In genomic region chr11:109221209-109222007, GRCm38 (mm10) we compare ENCODE assay signal across 10 mouse cellular contexts.
DNase-seq lines count a peak whose midpoint lies in the region; ATAC-seq lines count a peak whose summit lies in the region.
"Had no signal": no experiment of that assay in that cellular context is flagged by ENCODE, and none has a peak within 500 bp of the region (broad histone marks: within the 10 kb centered on the region; RNA-seq: fewer than 3 reads in every experiment).

No protein-coding gene starts in this region.

- no peaks in the 10 kb centered on the region for H3K9me3 ChIP-seq in embryonic facial prominence, embryonic 11.5 days (replicated peaks; ENCODE audit: control insufficient read depth, low read length)
- H3K9me3 ChIP-seq in embryonic facial prominence, embryonic 10.5 days = no peaks in the 10 kb centered on the region
- H3K9me3 ChIP-seq in hindbrain, embryonic 16.5 days (ENCODE audit: control insufficient read depth, low read length) = no peaks in the 10 kb centered on the region

- DNase-seq in embryonic facial prominence, embryonic 11.5 days (ENCODE audit: low spot score) = peak; percentile 19
- no peak for DNase-seq in embryonic facial prominence, embryonic 10.5 days (ENCODE audit: low spot score)
- peak; percentile 46 for DNase-seq in layer of hippocampus, postnatal 10 days (ENCODE audit: low spot score in 2 of 2)
- DNase-seq in layer of hippocampus, postnatal 36 days = no peak
- peak; percentile 13 for DNase-seq in A20 (ENCODE audit: low read depth, low spot score)
- no peak for DNase-seq in thymus, postnatal 0 days (ENCODE audit: low spot score)
- DNase-seq in natural killer cell, adult 2 months (ENCODE audit: low spot score in 2 of 2) = no peak
- DNase-seq: heart, postnatal 14 days had no signal

- H3K27ac ChIP-seq in embryonic facial prominence, embryonic 11.5 days (replicated peaks; ENCODE audit: low read depth, low read length) = no peak overlapping the region
- no peak overlapping the region for H3K27ac ChIP-seq in embryonic facial prominence, embryonic 10.5 days (replicated peaks)
- H3K27ac ChIP-seq in hindbrain, embryonic 16.5 days (ENCODE audit: low read depth, low read length) = no peak overlapping the region

- ATAC-seq in embryonic facial prominence, embryonic 11.5 days (replicated peaks; ENCODE audit: insufficient number of reproducible peaks, low FRiP score, low TSS enrichment, low read depth) = no peak
- ATAC-seq in hindbrain, embryonic 16.5 days = peak; percentile 63; the same call in 1 of the 2 replicates

- WGBS in embryonic facial prominence, embryonic 11.5 days = 40% methylated on average over 4 of the region's 4 CpGs
- WGBS in embryonic facial prominence, embryonic 10.5 days = 35% methylated on average over 4 of the region's 4 CpGs
- WGBS in hindbrain, embryonic 16.5 days = 39% methylated on average over 4 of the region's 4 CpGs

- no peaks in the 10 kb centered on the region; the same call in 1 of the 2 replicates for H3K4me1 ChIP-seq in embryonic facial prominence, embryonic 11.5 days (ENCODE audit: control insufficient read depth, insufficient read depth, low read length)
- H3K4me1 ChIP-seq in embryonic facial prominence, embryonic 10.5 days = peaks cover 21% of the 10 kb centered on the region
- H3K4me1 ChIP-seq in hindbrain, embryonic 16.5 days (ENCODE audit: control insufficient read depth, insufficient read depth, low read depth, low read length) = peaks cover 11% of the 10 kb centered on the region

- H3K4me2 ChIP-seq in embryonic facial prominence, embryonic 11.5 days (ENCODE audit: low read depth, low read length) = no peak overlapping the region
- no peak overlapping the region for H3K4me2 ChIP-seq in hindbrain, embryonic 16.5 days (ENCODE audit: low read length)

- no peaks in the 10 kb centered on the region for H3K36me3 ChIP-seq in embryonic facial prominence, embryonic 11.5 days (replicated peaks; ENCODE audit: control insufficient read depth, insufficient read depth, low read depth, low read length)
- no peaks in the 10 kb centered on the region for H3K36me3 ChIP-seq in embryonic facial prominence, embryonic 10.5 days (replicated peaks)
- H3K36me3 ChIP-seq in hindbrain, embryonic 16.5 days (ENCODE audit: control insufficient read depth, insufficient read depth, low read length) = no peaks in the 10 kb centered on the region

- no peak overlapping the region for H3K4me3 ChIP-seq in embryonic facial prominence, embryonic 11.5 days (ENCODE audit: low read depth, low read length)
- H3K4me3 ChIP-seq in embryonic facial prominence, embryonic 10.5 days = no peak overlapping the region
- no peak overlapping the region for H3K4me3 ChIP-seq in hindbrain, embryonic 16.5 days (ENCODE audit: low read length)
- H3K4me3 ChIP-seq: myocyte had no signal

- no peak overlapping the region for H3K9ac ChIP-seq in embryonic facial prominence, embryonic 11.5 days (replicated peaks; ENCODE audit: low read length)
- H3K9ac ChIP-seq in hindbrain, embryonic 16.5 days (ENCODE audit: low read depth, low read length) = no peak overlapping the region

- no peaks in the 10 kb centered on the region for H3K27me3 ChIP-seq in embryonic facial prominence, embryonic 11.5 days (ENCODE audit: control insufficient read depth, insufficient read depth, low read length)
- peaks cover 17% of the 10 kb centered on the region; the same call in 1 of the 2 replicates for H3K27me3 ChIP-seq in embryonic facial prominence, embryonic 10.5 days (replicated peaks; ENCODE audit: low read depth, poor library complexity, severe bottlenecking)
- no peaks in the 10 kb centered on the region for H3K27me3 ChIP-seq in hindbrain, embryonic 16.5 days (replicated peaks; ENCODE audit: control insufficient read depth, insufficient read depth, low read length)

Comparison
In these comparisons a context has a peak if more than half of its experiments do, and no peak if none do; other contexts are left out.
1. DNase-seq: peak in embryonic facial prominence, embryonic 11.5 days (single experiment), layer of hippocampus, postnatal 10 days (2 of 2) and A20 (single experiment); none in embryonic facial prominence, embryonic 10.5 days (single experiment), layer of hippocampus, postnatal 36 days (0 of 2), thymus, postnatal 0 days (single experiment) and natural killer cell, adult 2 months (0 of 2).